Mouse (Mus musculus) embryo, embryonic 10.5 days (tissue): ENCODE results near the gene Icam1.
"Not testable (repeated sequence)": the region's sequence is repeated elsewhere in the genome, so short reads cannot be mapped to it uniquely, and the experiment has no call there.

ENCODE experiments used
- DNase-seq: peaks from one replicate; pipeline ENCODE4 v3.0.0-alpha.2; 2015; ENCODE audit warnings: low spot score

The Icam1 gene

DNA sequence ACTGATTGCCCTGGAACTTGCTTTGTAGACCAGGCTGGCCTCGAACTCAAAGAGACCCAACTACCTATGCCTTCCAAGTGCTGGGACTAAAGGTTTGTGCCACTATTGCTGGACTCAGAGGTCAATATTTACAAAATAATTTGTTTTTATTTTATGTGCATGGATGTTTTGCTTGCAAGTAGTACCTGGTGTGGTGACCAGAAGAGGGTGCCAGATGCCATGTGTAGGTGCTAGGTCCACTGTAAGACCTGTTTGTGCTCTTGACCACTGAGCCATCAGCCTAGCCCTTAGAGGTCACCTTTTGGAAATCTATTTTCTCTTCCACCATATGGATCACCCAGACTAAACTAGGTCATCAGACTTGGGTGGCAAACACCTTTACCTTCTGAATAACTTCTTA, 6.9 kb downstream of the Icam1 start:
- no peak for DNase-seq

GRCm38 (mm10) chr9:21025258-21025810, 9.5 kb downstream of the Icam1 start:
- DNase-seq: no peak

DNA sequence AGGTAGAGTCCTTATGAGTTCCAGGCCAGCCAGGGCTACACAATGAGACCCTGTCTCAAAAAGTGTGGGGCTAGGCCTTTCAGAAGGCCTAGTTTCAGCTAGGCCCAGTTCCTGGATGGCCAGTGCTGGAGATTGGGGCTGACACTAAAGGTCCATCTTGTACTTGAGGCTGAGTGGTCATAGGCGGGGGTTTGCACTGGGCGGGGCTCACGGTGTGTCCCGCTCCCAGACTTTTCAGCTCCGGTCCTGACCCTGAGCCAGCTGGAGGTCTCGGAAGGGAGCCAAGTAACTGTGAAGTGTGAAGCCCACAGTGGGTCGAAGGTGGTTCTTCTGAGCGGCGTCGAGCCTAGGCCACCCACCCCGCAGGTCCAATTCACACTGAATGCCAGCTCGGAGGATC, 11.1 kb downstream of the Icam1 start:
- no peak for DNase-seq

GRCm38 (mm10) chr9:21027774-21028290, 12.0 kb downstream of the Icam1 start:
- DNase-seq: no peak

DNA sequence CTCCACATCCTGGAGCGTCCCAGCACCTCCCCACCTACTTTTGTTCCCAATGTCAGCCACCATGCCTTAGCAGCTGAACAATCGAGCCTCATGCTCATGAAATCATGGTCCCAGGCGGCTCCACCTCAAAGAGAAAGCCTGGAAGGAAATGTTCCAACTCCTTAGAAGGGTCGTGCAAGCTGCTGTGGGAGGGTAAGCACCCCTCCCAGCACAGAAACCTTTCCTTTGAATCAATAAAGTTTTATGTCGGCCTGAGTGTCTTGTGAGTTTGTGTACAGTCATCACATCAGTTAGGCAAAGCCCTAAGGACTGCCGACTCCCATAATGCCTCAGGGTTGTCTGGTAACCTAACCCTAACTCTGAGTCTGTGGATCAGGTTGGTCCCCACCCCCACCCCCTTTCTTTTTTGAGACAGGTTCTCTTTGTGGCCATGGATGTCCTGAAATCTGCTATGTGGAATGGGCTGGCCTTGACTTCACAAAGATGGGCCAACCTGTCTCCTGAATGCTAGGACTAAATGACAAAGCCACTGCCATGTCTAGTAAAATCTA, 12.8 kb downstream of the Icam1 start:
- no peak for DNase-seq

DNA sequence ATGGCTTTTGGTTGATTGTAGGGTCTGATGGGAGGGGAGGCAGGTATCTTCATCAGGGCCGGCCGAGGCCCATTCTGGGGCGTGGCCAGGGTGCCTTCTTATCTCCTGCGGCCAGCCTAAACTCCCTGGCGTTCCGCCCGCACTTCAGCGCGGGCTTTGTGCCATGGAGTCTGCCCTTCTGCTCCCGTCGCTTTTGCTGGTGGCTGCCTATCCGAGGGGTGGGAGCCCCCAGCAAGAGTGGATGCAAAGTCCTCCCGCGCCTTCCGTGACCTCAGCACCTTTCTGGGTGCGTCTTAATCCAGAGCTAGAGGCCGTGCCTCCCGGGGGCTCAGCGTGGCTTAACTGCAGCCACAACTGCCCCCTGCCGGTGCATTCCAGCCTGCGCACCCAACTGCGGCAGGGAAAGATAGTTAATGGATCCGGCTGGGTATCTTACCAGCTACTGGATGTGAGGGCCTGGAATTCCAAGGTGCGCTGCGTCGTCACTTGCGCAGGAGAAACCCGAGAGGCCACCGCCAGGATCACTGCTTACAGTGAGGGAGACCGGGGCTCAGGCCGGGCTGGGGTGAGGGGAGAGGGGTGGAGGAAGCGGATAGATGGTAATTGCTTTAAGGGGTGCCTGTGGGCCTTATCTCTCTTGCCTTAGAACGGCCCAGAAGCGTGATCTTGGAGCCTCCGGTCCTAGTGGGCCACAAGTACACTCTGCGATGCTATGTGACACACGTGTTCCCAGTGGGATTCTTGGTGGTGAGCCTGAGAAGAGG, 13.7 kb downstream of the Icam1 start, which contains the start of gene Icam4:
Icam4 (plus strand) TSS at position 83 of the 764 bp plus-strand sequence.
- peak; percentile 89 for DNase-seq

DNA sequence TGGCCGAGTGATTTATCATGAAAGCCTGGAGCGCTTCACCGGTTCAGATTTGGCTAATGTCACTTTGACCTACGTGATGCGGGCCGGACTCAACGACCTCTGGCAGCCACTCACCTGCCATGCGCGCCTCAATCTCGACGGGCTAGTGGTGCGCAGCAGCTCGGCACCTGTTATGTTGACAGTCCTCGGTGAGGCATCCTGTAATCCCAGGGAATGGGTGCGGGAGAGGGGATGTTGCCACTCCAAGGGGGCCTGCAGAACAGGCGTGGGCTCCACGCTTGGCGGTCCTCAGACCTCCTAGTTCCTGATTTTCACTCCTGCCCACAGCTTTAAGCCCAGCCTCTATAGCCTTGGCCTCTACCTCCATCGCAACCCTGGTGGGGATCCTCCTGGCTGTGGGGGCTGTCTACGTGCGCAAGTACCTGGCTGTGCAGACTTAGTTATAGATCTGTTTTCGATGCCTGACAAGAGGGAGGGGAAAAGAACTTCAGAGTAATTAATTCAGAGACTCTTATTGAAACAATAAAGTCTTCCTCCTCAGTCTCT, 14.3 kb downstream of the Icam1 start:
- DNase-seq: no peak

- DNase-seq: peak; percentile 93
These were observed 15.0 kb downstream of the Icam1 start for GRCm38 (mm10) chr9:21030781-21031250.

DNA sequence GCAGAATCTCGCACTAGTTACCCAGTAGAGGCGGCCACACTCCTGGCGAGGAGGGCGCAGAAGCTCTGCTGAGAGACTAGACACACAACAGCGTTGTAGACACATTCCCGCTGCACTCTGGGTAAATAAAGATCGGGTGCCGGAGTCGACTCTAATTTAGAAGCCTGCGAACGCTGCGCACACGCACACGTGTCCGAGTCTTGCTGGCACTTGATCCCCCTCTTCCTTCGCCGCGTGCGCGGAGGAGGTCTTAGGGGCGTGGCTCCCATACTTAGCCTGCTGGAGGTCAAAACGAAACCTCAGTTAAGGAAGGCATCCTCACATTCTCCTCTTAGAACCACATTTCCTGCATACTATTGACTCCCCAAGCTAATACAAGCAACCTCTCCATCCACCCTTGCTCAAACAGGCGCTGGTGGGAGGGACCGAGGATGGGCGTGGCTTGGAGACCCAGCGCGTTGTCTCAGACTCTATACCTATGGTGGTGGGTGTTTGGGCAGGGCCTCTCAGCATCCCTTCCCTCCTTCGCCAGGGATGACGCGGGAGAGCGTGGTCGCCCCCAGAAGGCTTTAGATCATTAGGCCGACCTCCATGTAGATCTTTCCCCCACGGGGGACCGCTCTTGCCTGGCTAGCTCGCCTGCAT, 15.6 kb downstream of the Icam1 start:
- peak; percentile 72 for DNase-seq

DNA sequence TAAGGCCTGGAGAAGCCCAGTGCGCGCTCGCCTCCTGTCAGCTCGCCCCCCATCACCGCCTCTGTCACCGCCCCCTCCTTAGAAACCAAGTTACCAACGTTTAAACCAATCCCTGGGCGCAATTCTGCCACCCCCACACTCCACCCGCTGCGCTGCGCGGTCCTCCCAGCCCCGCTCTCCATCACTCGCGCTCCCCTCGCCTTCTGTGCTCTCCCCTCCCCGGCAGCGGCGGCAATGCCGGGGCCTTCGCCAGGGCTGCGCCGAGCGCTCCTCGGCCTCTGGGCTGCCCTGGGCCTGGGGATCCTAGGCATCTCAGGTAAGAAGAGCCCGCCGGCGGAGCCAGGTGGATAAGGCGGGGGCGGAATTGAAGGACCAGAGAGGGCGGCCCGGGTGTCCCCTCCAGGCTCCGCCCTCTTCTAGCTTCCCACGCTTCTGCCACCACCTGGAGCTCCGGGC, 16.1 kb downstream of the Icam1 start, which contains the start of gene Icam5:
Icam5 (plus strand) TSS at position 178 of the 456 bp plus-strand sequence.
- no peak for DNase-seq

DNA sequence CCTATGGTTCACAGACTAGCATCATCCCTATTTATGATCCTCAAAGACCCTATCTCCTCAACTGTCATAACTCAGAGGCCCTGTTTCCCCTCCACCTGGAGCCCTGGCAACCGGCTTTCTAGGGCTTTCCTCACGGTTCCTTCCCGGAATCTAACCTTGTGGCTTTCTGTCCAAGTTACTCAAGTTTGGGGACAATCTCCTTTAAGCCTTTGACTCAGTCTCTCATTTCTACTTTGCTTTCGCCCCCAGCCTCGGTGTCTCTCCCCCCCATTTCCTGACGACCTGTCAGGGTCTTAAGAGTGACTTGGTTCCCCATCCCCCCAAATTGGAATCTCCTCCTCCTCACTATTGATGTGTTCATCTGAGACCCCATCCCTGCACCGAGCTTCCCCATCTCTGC, 16.7 kb downstream of the Icam1 start:
- no peak for DNase-seq

DNA sequence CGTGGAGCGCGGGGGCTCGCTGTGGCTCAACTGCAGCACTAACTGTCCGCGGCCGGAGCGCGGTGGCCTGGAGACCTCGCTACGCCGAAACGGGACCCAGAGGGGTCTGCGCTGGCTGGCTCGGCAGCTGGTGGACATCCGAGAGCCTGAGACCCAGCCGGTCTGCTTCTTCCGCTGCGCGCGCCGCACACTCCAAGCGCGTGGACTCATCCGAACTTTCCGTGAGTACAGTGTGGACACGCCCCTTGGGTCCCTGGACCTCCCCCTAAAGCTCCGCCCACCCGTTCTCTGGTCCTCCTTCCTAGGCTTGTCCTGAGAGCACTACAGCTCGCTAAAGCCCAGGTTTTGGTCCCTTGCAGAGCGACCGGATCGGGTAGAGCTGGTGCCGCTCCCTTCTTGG, 17.4 kb downstream of the Icam1 start:
- peak; percentile 90 for DNase-seq

DNA sequence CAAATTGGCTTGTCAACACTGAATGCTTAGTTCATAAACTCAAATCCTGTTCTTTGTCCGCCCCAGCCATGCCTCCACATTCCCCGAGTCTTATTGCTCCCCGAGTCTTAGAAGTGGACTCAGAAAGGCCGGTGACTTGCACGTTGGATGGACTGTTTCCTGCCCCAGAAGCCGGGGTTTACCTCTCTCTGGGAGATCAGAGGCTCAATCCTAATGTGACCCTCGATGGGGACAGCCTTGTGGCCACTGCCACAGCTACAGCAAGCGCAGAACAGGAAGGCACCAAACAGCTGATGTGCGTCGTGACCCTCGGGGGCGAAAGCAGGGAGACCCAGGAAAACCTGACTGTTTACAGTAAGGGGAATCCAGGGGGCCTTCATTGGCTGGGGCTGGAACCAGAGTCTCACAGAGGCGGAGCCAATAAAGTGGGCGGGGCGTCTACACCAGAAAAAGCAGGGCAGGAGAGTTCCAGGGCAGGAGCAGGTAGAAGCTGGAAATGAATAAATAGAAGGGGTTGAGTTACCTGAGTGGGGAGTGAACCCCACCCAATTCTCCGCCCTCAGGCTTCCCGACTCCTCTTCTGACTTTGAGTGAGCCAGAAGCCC, 18.8 kb downstream of the Icam1 start:
- no peak for DNase-seq

DNA sequence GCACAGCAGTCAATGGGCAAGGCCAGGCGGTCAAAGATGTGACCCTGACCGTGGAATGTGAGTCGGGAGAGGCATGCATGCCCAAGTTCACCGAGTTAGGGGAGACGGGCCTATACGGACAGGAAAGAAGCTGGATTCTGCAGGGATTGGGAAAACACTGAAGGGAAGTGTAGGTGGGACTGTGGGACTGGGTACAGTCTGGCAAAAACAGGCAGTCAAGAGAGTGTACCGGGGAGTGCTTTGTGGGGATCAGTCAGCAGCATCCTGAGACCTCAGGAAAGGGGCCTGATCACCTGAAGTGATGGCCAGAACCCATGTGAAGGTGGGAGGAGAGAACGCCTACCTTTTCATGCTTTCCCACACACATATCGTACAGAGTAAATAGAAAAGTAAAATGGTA, 19.8 kb downstream of the Icam1 start:
- DNase-seq: no peak

DNA sequence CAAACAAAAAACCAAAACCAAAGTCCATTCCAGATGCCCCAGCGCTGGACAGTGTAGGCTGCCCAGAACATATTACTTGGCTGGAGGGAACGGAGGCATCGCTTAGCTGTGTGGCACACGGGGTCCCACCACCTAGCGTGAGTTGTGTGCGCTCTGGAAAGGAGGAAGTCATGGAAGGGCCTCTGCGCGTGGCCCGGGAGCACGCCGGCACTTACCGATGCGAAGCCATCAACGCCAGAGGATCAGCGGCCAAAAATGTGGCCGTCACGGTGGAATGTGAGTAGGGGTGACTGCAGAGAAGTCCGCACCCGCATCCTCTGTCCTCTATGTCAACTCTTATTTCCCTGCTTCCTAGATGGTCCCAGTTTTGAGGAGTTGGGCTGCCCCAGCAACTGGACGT, 20.4 kb downstream of the Icam1 start:
- no peak for DNase-seq

DNA sequence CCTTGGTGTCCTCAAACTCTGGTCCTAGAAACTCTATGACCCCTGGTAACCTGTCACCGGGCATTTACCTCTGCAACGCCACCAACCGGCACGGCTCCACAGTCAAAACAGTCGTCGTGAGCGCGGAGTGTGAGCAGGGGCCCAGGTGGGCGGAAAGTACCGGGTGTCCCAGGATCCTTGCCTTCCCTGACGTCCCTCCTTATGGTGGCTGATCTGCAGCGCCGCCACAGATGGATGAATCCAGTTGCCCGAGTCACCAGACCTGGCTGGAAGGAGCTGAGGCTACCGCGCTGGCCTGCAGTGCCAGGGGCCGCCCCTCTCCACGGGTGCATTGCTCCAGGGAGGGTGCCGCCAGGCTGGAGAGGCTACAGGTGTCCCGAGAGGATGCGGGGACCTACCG, 20.9 kb downstream of the Icam1 start:
- no peak for DNase-seq

- DNase-seq: peak; percentile 38
These were observed 21.7 kb downstream of the Icam1 start for GRCm38 (mm10) chr9:21037481-21037891.

GRCm38 (mm10) chr9:21039779-21040178, 24.0 kb downstream of the Icam1 start:
- DNase-seq: no peak

DNA sequence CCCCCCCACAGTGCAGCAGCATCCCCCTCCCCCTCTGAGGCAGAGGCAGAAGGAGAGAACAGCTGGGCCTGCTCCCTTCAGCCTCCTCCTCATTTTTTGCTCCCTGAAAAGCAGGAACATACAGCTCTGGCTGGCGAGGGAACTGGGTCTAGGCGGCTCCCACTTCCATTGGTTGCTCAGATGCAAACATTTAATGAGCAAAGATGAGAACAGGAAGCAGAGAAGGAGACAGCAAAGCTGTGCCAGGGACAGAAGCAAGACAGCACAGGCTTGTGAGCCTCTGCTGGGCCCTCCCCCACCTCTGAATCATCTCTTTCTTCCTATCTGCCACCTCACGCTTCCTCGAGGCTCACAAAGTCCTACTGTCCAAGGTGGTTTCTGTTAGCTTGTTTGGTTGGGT, 25.5 kb downstream of the Icam1 start:
- DNase-seq: no peak

DNA sequence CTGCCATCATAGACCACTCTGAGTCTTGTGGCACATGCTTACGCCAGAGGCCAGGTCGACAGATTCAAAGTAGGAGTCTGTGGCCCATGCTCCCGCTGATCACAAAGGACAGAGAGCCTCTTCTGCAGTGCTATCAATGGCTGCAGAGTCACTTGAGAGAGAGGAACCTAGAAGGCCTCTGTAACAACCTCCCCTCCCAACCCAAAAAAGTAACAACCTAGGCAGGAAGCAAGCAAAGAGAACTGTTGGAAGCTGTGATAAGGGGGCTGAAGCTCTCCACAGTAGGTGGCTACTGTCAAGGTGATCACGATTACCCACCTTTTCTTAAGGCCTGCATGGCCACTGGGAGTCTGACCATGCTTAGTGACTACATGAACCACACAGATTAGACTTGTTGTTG, 27.8 kb downstream of the Icam1 start:
- no peak for DNase-seq

DNA sequence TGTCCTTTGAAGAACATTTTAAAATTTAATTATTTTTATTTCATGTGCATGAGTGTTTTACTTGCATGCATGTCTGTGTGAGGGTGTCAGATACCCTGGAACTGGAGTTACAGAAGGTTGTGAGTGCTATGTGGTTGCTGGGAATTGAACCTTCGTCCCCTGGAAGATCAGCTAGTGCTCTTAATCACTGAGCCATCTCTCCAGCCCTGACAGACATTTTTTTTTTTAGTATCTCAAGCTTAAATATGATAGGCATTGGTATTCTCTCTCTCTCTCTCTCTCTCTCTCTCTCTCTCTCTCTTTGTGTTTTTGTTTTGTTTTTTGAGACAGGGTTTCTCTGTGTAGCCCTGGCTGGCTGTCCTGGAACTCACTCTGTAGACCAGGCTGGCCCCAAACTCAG, 29.0 kb downstream of the Icam1 start:
- not testable (repeated sequence) for DNase-seq

- no peak for DNase-seq
These were observed 29.4 kb downstream of the Icam1 start for GRCm38 (mm10) chr9:21045235-21045634.
